7 mouse cellular contexts compared by ENCODE assay signal in the genomic region with DNA sequence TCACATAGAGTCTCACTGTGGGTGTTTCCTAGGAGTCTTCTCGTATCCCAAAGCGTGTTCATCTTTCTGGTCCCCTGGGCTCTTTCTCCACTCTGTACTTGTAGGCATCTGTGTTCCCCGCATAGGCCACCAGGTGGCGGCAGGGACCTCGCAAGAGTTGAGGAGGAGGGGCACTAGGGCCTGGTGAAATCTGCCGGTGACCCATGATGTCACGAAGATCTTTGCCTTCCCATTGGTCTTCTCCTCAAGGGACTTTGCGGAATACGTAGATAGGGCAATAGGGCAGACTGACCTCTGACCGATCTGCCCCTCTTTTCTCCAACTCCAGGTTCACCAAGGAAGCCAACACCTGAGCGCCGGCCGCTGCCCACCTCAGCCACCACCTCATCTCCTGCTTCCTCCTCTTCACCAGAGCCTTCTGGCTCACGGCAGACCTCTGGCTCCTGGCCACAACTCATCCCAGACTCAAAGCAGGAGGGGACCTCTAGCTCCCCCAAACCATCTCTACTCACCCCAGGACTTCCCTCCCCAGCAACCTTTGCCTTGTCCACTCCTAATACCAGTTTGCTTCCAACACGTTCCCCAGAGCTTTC. TPM values are rescaled to one million over a fixed set of nuclear protein-coding genes. Genes with fewer than 3 reads are reported as not detected.
DNase-seq lines count a peak whose midpoint lies in the region; ATAC-seq lines count a peak whose summit lies in the region.

No protein-coding gene starts in this region.

- no peaks in the 10 kb centered on the region for H3K9me3 ChIP-seq in intestine, embryonic 15.5 days
- H3K9me3 ChIP-seq in midbrain, embryonic 10.5 days (replicated peaks), result no peaks in the 10 kb centered on the region

- ATAC-seq in intestine, embryonic 15.5 days, result peak; percentile 90

- intact Hi-C loops in gastrocnemius, postnatal 36 days (cut with DNase I), result loop anchor here (1.0 to 2.0 kb wide), 2 partner anchors 21 to 103 kb away; partner anchors contain the start of gene Sbk2
- intact Hi-C loops in left cerebral cortex, postnatal 25 days (cut with DNase I), result loop anchor here (1.0 to 5.0 kb wide), 4 partner anchors 21 to 104 kb away; partner anchors contain the start of genes Fiz1, Gm44973, Sbk2 and Zfp524

- no peaks in the 10 kb centered on the region for H3K27me3 ChIP-seq in intestine, embryonic 15.5 days (replicated peaks)
- no peaks in the 10 kb centered on the region for H3K27me3 ChIP-seq in midbrain, embryonic 10.5 days (ENCODE audit: low read depth, poor library complexity, severe bottlenecking)

- H3K27ac ChIP-seq in intestine, embryonic 15.5 days, result no peak overlapping the region
- H3K27ac ChIP-seq in midbrain, embryonic 10.5 days (replicated peaks), result peak overlapping the region; percentile 59

- no peaks in the 10 kb centered on the region for H3K4me1 ChIP-seq in intestine, embryonic 15.5 days (replicated peaks)
- 0 out of 2 replicates have a peak, but pooled peaks cover 5% of the 10 kb centered on the region for H3K4me1 ChIP-seq in midbrain, embryonic 10.5 days

- WGBS in intestine, embryonic 15.5 days, result 17% methylated on average over 15 of the region's 15 CpGs
- 20% methylated on average over 15 of the region's 15 CpGs for WGBS in midbrain, embryonic 10.5 days

- H3K4me2 ChIP-seq in intestine, embryonic 15.5 days (replicated peaks), result peak overlapping the region; percentile 56

- no peak overlapping the region for H3K9ac ChIP-seq in intestine, embryonic 15.5 days

- peak; percentile 95 to 96 for DNase-seq in adrenal gland, adult 18-20 months (ENCODE audit: low spot score in 2 of 2)
- DNase-seq in embryo, embryonic 11.5 days (ENCODE audit: low read depth, low spot score), result peak; percentile 81
- DNase-seq in gastrocnemius, postnatal 36 days, result peak; percentile 88 to 94
- DNase-seq in left cerebral cortex, postnatal 25 days (ENCODE audit: low spot score in 2 of 2), result peak; percentile 90 to 95
- peak; percentile 87 for DNase-seq in midbrain, embryonic 10.5 days (ENCODE audit: low spot score)
- peak; percentile 86 for DNase-seq in right cerebral cortex, postnatal 4 days

- peak overlapping the region; percentile 20 for H3K4me3 ChIP-seq in intestine, embryonic 15.5 days (replicated peaks)
- peak overlapping the region; percentile 42 for H3K4me3 ChIP-seq in midbrain, embryonic 10.5 days

- no peaks in the 10 kb centered on the region for H3K36me3 ChIP-seq in intestine, embryonic 15.5 days
- H3K36me3 ChIP-seq in midbrain, embryonic 10.5 days, result no peaks in the 10 kb centered on the region

RNA-seq across cellular contexts. Expression of gene Ssc5d, which starts 17.7 kb away (rescaled TPM):
- 1 to 10 TPM; 2.2 to 2.5 TPM for total RNA-seq in adrenal gland, adult 18-20 months (2021)
- total RNA-seq in gastrocnemius, postnatal 36 days (2021), result 10 to 100 TPM in 1 of 2 experiments, 1 to 10 TPM in 1; 8.8 to 11.1 TPM
- polyA plus RNA-seq in intestine, embryonic 15.5 days (2015; fragmentation: Nextera tagmentation; extraction: Ambion mirVana), result 2.7 and 3.5 TPM in 2 replicates
- total RNA-seq in left cerebral cortex, postnatal 25 days (2021), result 1 to 10 TPM; 2.3 to 2.4 TPM
- polyA plus RNA-seq in midbrain, embryonic 10.5 days (2016; fragmentation: Nextera tagmentation; extraction: Ambion mirVana), result 1.6 and 1.9 TPM in 2 replicates

RNA-seq across cellular contexts. Expression of gene Sbk2, which starts 20.9 kb away (rescaled TPM):
- total RNA-seq in adrenal gland, adult 18-20 months (2021), result 1 to 10 TPM in 1 of 2 experiments, under 1 TPM in 1; 0.96 to 2.5 TPM
- 10 to 100 TPM; 30.5 to 35.8 TPM for total RNA-seq in gastrocnemius, postnatal 36 days (2021)
- polyA plus RNA-seq in intestine, embryonic 15.5 days (2015; fragmentation: Nextera tagmentation; extraction: Ambion mirVana), result 0.23 and 0.39 TPM in 2 replicates
- not detected for total RNA-seq in left cerebral cortex, postnatal 25 days (2021)
- polyA plus RNA-seq in midbrain, embryonic 10.5 days (2016; fragmentation: Nextera tagmentation; extraction: Ambion mirVana), result 0.05 and 0.26 TPM in 2 replicates

RNA-seq across cellular contexts. Expression of gene Nat14, which starts 21.5 kb away (rescaled TPM):
- 10 to 100 TPM in 1 of 2 experiments, 1 to 10 TPM in 1; 9.8 to 11.6 TPM for total RNA-seq in adrenal gland, adult 18-20 months (2021)
- total RNA-seq in gastrocnemius, postnatal 36 days (2021), result 1 to 10 TPM; 2.5 to 3.2 TPM
- polyA plus RNA-seq in intestine, embryonic 15.5 days (2015; fragmentation: Nextera tagmentation; extraction: Ambion mirVana), result 3.0 and 3.5 TPM in 2 replicates
- 100 to 1,000 TPM in 1 of 2 experiments, 10 to 100 TPM in 1; 94.4 to 103 TPM for total RNA-seq in left cerebral cortex, postnatal 25 days (2021)
- 10.4 and 11.6 TPM in 2 replicates for polyA plus RNA-seq in midbrain, embryonic 10.5 days (2016; fragmentation: Nextera tagmentation; extraction: Ambion mirVana)

RNA-seq across cellular contexts. Expression of gene Sbk3, which starts 27.6 kb away (rescaled TPM):
- total RNA-seq in adrenal gland, adult 18-20 months (2021), result under 1 TPM; 0.13 to 0.22 TPM
- 1 to 10 TPM; 1.6 to 1.7 TPM for total RNA-seq in gastrocnemius, postnatal 36 days (2021)
- polyA plus RNA-seq in intestine, embryonic 15.5 days (2015; fragmentation: Nextera tagmentation; extraction: Ambion mirVana), result not detected in 2 replicates
- under 1 TPM; 0.34 to 0.85 TPM for total RNA-seq in left cerebral cortex, postnatal 25 days (2021)
- polyA plus RNA-seq in midbrain, embryonic 10.5 days (2016; fragmentation: Nextera tagmentation; extraction: Ambion mirVana), result not detected in 2 replicates

RNA-seq across cellular contexts. Expression of gene Zfp628, which starts 28.3 kb away (rescaled TPM):
- 10 to 100 TPM; 13.9 to 17.2 TPM for total RNA-seq in adrenal gland, adult 18-20 months (2021)
- total RNA-seq in gastrocnemius, postnatal 36 days (2021), result 1 to 10 TPM; 8.9 TPM
- polyA plus RNA-seq in intestine, embryonic 15.5 days (2015; fragmentation: Nextera tagmentation; extraction: Ambion mirVana), result 2.9 and 3.4 TPM in 2 replicates
- total RNA-seq in left cerebral cortex, postnatal 25 days (2021), result 10 to 100 TPM; 14.3 to 14.6 TPM
- 4.3 and 4.7 TPM in 2 replicates for polyA plus RNA-seq in midbrain, embryonic 10.5 days (2016; fragmentation: Nextera tagmentation; extraction: Ambion mirVana)

Comparison
In these comparisons a context has a peak if more than half of its experiments do, and no peak if none do; other contexts are left out.
1. RNA of gene Sbk2, which starts 20.9 kb away (total RNA-seq): 30.5 to 35.8 TPM in gastrocnemius, postnatal 36 days; 0.96 to 2.5 TPM in adrenal gland, adult 18-20 months and not detected in left cerebral cortex, postnatal 25 days; every median in the first group is over 4 times any median in the second.
2. RNA of gene Nat14, which starts 21.5 kb away (total RNA-seq): 94.4 to 103 TPM in left cerebral cortex, postnatal 25 days; 9.8 to 11.6 TPM in adrenal gland, adult 18-20 months and 2.5 to 3.2 TPM in gastrocnemius, postnatal 36 days; every median in the first group is over 4 times any median in the second.
3. Peak in every context shown above with its lines, with median percentiles within 50 percentile points of each other: DNase-seq.